Mouse (Mus musculus): ENCODE data around the gene Odf3l1.

- TF ChIP-seq CTCF (conservative IDR thresholded peaks at IDR 0.05; ENCODE audit: low read length) (peak; percentile 68), NANOG (IDR thresholded peaks at IDR 0.05; ENCODE audit: borderline replicate concordance, low read length) (no peak)
Observed at GRCm38 (mm10) chr9:56889817-56890216, 25.3 kb upstream of the Odf3l1 start.
